Mouse (Mus musculus) olfactory bulb, adult 2 months (tissue): ENCODE data around the gene Hist1h2bc.

ENCODE experiments used
- CTCF ChIP-seq: fragments of 200-500 bp; IDR thresholded peaks from 2 replicates; pipeline ENCODE4 v1.5.1; 2012; ENCODE audit warnings: low read depth, mild to moderate bottlenecking, low read length, moderate library complexity; ENCODE audit not compliant: insufficient read depth
- POLR2A ChIP-seq: fragments of 200-500 bp; IDR thresholded peaks from 2 replicates; pipeline ENCODE4 v1.6.1; 2012; ENCODE audit warnings: mild to moderate bottlenecking, low read depth, low read length, moderate library complexity; ENCODE audit not compliant: insufficient read depth

DNA sequence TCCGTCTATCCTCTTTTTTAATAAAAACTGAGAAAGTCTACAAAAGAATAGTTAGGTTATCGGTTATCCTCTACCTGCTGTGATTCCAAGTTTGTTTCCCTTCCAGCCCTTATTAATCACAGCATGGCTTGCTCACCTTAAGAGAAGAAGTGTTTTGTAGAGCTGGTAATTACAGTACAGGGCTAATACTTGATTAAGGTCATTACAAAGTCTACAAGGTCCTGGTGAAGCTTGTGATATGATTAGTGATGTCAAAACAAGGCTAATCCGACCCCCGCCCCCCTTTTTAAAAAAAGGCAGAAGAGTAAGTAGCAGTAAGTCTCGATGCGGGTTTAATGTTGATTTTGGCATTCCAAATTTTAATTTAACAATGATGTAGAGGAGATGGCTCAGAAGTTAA, 15.0 kb downstream of the Hist1h2bc start:
- TF ChIP-seq CTCF (no peak), POLR2A (no peak)
